Mouse (Mus musculus): ENCODE measurements around the gene Kif19a. TPM values are rescaled to one million over a fixed set of nuclear protein-coding genes. Genes with fewer than 3 reads are reported as not detected.

Gene Kif19a
- polyA plus RNA-seq, 1 experiment from 2014 or later: 0.11 TPM

GRCm38 (mm10) chr11:114792931-114793494 lies 27.8 kb downstream of the Kif19a start:
- no peak for TF ChIP-seq CTCF (IDR thresholded peaks at IDR 0.05; ENCODE audit: low read depth)
- H3K4me1 ChIP-seq (replicated peaks; ENCODE audit: insufficient read depth, low read length): peaks cover 30% of the 10 kb centered on the region
- no peaks in the 10 kb centered on the region for H3K36me3 ChIP-seq (ENCODE audit: insufficient read depth, low read length)
- H3K27me3 ChIP-seq (ENCODE audit: insufficient read depth, low read length): peaks cover 45% of the 10 kb centered on the region
- no peak for DNase-seq (ENCODE audit: low spot score)
- H3K4me3 ChIP-seq (replicated peaks; ENCODE audit: low read depth, low read length): no peak overlapping the region
- H3K27ac ChIP-seq: no peak overlapping the region
- H3K4me2 ChIP-seq (ENCODE audit: low read length): no peak overlapping the region
- no peak for ATAC-seq (replicated peaks; ENCODE audit: low FRiP score, low read depth)
- WGBS: 69% methylated on average over 5 of the region's 5 CpGs
- H3K9ac ChIP-seq (ENCODE audit: low read depth, low read length): no peak overlapping the region
- no peaks in the 10 kb centered on the region for H3K9me3 ChIP-seq (replicated peaks; ENCODE audit: low read length)

- no peaks in the 10 kb centered on the region for H3K9me3 ChIP-seq (replicated peaks; ENCODE audit: low read length)
- no peak overlapping the region for H3K4me2 ChIP-seq (ENCODE audit: low read length)
- peaks cover 42% of the 10 kb centered on the region for H3K27me3 ChIP-seq (ENCODE audit: insufficient read depth, low read length)
- 0 out of 2 replicates have a peak overlapping the region, but pooled peaks have one; percentile 14 for H3K9ac ChIP-seq (ENCODE audit: low read depth, low read length)
- no peak overlapping the region for H3K27ac ChIP-seq
- peaks cover 30% of the 10 kb centered on the region for H3K4me1 ChIP-seq (replicated peaks; ENCODE audit: insufficient read depth, low read length)
- DNase-seq (ENCODE audit: low spot score): no peak
- TF ChIP-seq CTCF (IDR thresholded peaks at IDR 0.05; ENCODE audit: low read depth): no peak
- 0 out of 2 replicates have a peak, but pooled peaks have one; percentile 10 for ATAC-seq (replicated peaks; ENCODE audit: low FRiP score, low read depth)
- no peaks in the 10 kb centered on the region for H3K36me3 ChIP-seq (ENCODE audit: insufficient read depth, low read length)
- WGBS: 59% methylated on average over 19 of the region's 19 CpGs
- no peak overlapping the region for H3K4me3 ChIP-seq (replicated peaks; ENCODE audit: low read depth, low read length)
Measured at GRCm38 (mm10) chr11:114793868-114794545, 28.8 kb downstream of the Kif19a start.

GRCm38 (mm10) chr11:114794691-114795090 lies 29.5 kb downstream of the Kif19a start:
- Histone ChIP-seq H3K4me3 (replicated peaks; ENCODE audit: low read depth, low read length) (no peak overlapping the region), H3K4me2 (ENCODE audit: low read length) (peak overlapping the region; percentile 60; the same call in 1 of the 2 replicates), H3K27ac (peak overlapping the region; percentile 48; the same call in 1 of the 2 replicates), H3K36me3 (ENCODE audit: insufficient read depth, low read length) (no peaks in the 10 kb centered on the region), H3K27me3 (ENCODE audit: insufficient read depth, low read length) (peaks cover 39% of the 10 kb centered on the region), H3K4me1 (replicated peaks; ENCODE audit: insufficient read depth, low read length) (peaks cover 30% of the 10 kb centered on the region), H3K9me3 (replicated peaks; ENCODE audit: low read length) (no peaks in the 10 kb centered on the region), H3K9ac (ENCODE audit: low read depth, low read length) (no peak overlapping the region)
- no peak for TF ChIP-seq CTCF (IDR thresholded peaks at IDR 0.05; ENCODE audit: low read depth)
- no peak for DNase-seq (ENCODE audit: low spot score)
- peak; percentile 2; the same call in 1 of the 2 replicates for ATAC-seq (replicated peaks; ENCODE audit: low FRiP score, low read depth)
- 60% methylated on average over 4 of the region's 4 CpGs for WGBS

- Histone ChIP-seq H3K9ac (ENCODE audit: low read depth, low read length) (no peak overlapping the region), H3K9me3 (replicated peaks; ENCODE audit: low read length) (no peaks in the 10 kb centered on the region), H3K4me2 (ENCODE audit: low read length) (peak overlapping the region; percentile 60), H3K27me3 (ENCODE audit: insufficient read depth, low read length) (peaks cover 33% of the 10 kb centered on the region), H3K36me3 (ENCODE audit: insufficient read depth, low read length) (no peaks in the 10 kb centered on the region), H3K4me1 (replicated peaks; ENCODE audit: insufficient read depth, low read length) (peaks cover 30% of the 10 kb centered on the region), H3K27ac (peak overlapping the region; percentile 48; the same call in 1 of the 2 replicates), H3K4me3 (replicated peaks; ENCODE audit: low read depth, low read length) (peak overlapping the region; percentile 23)
- peak; percentile 60 for TF ChIP-seq CTCF (IDR thresholded peaks at IDR 0.05; ENCODE audit: low read depth)
- peak; percentile 93 for DNase-seq (ENCODE audit: low spot score)
- under 1% methylated on average over 7 of the region's 7 CpGs for WGBS
- peak; percentile 72; the same call in 1 of the 2 replicates for ATAC-seq (replicated peaks; ENCODE audit: low FRiP score, low read depth)
Measured at GRCm38 (mm10) chr11:114795231-114795746, 30.1 kb downstream of the Kif19a start.

DNA sequence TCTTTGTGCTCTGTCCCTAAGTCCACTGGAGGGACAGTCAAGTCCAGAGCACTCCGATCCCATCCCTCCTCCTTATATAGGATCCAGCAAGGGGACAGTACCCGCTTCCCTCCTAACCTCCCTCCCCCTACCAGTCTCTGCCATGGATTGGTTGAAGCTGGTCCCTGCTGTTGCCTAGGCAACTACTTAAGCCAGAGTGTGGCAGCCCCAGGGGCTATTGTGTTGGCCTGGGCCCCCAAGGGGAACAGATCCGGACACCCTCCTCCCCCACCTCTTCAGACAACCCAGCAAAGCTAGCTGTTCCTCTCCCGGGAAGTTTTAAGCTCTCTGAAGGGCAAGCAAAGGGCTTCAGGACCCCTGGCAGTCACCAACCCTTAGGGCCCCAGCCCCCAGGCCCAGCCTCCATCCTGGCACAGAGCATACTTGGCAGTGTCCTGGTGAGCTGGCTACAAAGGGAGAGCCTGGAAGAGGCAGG lies 30.7 kb downstream of the Kif19a start, which contains the start of gene Btbd17:
TSS of gene Btbd17 (minus strand) at position 98 of the 475 bp plus-strand sequence.
- Histone ChIP-seq H3K27me3 (ENCODE audit: insufficient read depth, low read length) (peaks cover 28% of the 10 kb centered on the region), H3K4me1 (replicated peaks; ENCODE audit: insufficient read depth, low read length) (peaks cover 30% of the 10 kb centered on the region), H3K36me3 (ENCODE audit: insufficient read depth, low read length) (no peaks in the 10 kb centered on the region), H3K4me2 (ENCODE audit: low read length) (peak within 1 kb of the TSS; percentile 60), H3K4me3 (replicated peaks; ENCODE audit: low read depth, low read length) (peak within 1 kb of the TSS; percentile 23), H3K27ac (peak within 1 kb of the TSS; percentile 48; the same call in 1 of the 2 replicates), H3K9me3 (replicated peaks; ENCODE audit: low read length) (no peaks in the 10 kb centered on the region), H3K9ac (ENCODE audit: low read depth, low read length) (no peak within 1 kb of the TSS)
- DNase-seq (ENCODE audit: low spot score) (no peak), ATAC-seq (replicated peaks; ENCODE audit: low FRiP score, low read depth) (no peak)
- no peak for TF ChIP-seq CTCF (IDR thresholded peaks at IDR 0.05; ENCODE audit: low read depth)
- 7% methylated on average over 4 of the region's 4 CpGs for WGBS

DNA sequence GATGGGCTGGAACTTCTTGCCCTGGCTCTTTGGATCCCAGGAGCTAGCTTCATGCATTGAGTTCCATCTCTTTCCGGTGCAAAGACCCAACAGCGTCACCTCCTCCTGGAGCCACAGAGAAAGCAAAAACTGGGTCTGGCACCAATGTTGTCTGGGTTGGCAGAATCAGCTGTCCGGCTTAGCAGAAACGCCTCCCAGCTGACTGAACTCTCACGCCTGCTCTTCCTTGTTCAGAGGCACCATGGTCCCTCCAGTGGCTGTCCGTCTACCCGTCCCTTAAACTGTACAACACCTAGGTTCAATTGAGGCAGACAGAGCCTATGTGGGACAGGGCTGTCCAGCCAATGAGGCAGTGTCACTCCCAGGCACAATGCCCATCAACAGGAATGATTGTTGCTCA lies 32.0 kb downstream of the Kif19a start:
- H3K27me3 ChIP-seq (ENCODE audit: insufficient read depth, low read length): peaks cover 15% of the 10 kb centered on the region
- 93% methylated on average over 7 of the region's 7 CpGs for WGBS
- ATAC-seq (replicated peaks; ENCODE audit: low FRiP score, low read depth): no peak

More for the DNA sequence above, 32.0 kb downstream of the Kif19a start:
- DNase-seq (ENCODE audit: low spot score): no peak
- no peaks in the 10 kb centered on the region for H3K9me3 ChIP-seq (replicated peaks; ENCODE audit: low read length)
- H3K36me3 ChIP-seq (ENCODE audit: insufficient read depth, low read length): no peaks in the 10 kb centered on the region
- H3K27ac ChIP-seq: no peak overlapping the region
- no peak overlapping the region for H3K4me2 ChIP-seq (ENCODE audit: low read length)
- H3K4me3 ChIP-seq (replicated peaks; ENCODE audit: low read depth, low read length): no peak overlapping the region
- peaks cover 21% of the 10 kb centered on the region for H3K4me1 ChIP-seq (replicated peaks; ENCODE audit: insufficient read depth, low read length)
- H3K9ac ChIP-seq (ENCODE audit: low read depth, low read length): no peak overlapping the region
- TF ChIP-seq CTCF (IDR thresholded peaks at IDR 0.05; ENCODE audit: low read depth): no peak

All from kidney, postnatal 0 days (tissue).